Mouse (Mus musculus): ENCODE results near the gene Sh3rf3. TPM values are rescaled to one million over a fixed set of nuclear protein-coding genes. Genes with fewer than 3 reads are reported as not detected.

Gene Sh3rf3
- polyA plus RNA-seq (2014; fragmentation: Illumina TruSeq; extraction: RNeasy Lipid Tissue Mini Kit (QIAGEN cat#74804); ENCODE audit: low read depth, low replicate concordance), result not detected

GRCm38 (mm10) chr10:58813081-58813800, at the start of gene Sh3rf3:
TSS of gene Sh3rf3 (plus strand) at chr10:58813359.

Other genes with a start within 250 kb of the Sh3rf3 start
- gene Edar, start 137.7 kb upstream of the Sh3rf3 start, polyA plus RNA-seq (2014; fragmentation: Illumina TruSeq; extraction: RNeasy Lipid Tissue Mini Kit (QIAGEN cat#74804); ENCODE audit: low read depth, low replicate concordance), result 0.32 TPM
- gene Gm17542, start 95.1 kb upstream of the Sh3rf3 start, polyA plus RNA-seq (2014; fragmentation: Illumina TruSeq; extraction: RNeasy Lipid Tissue Mini Kit (QIAGEN cat#74804); ENCODE audit: low read depth, low replicate concordance), result not detected